Mouse (Mus musculus): ENCODE results near the gene Ltv1. TPM values are rescaled to one million over a fixed set of nuclear protein-coding genes. Genes with fewer than 3 reads are reported as not detected.

Gene Ltv1
- total RNA-seq, 2 experiments from 2014 or later: 37.1 to 38.6 TPM

- no peak for DNase-seq (ENCODE audit: low spot score in 2 of 2)
Measured at GRCm38 (mm10) chr10:13133850-13134249, 59.1 kb downstream of the Ltv1 start.

Other genes starting within 250 kb of the Ltv1 start
- gene Stx11, start 228.9 kb downstream of the Ltv1 start, total RNA-seq (2021): 1 to 10 TPM; 8.4 to 9.7 TPM
- gene Sf3b5, start 187.8 kb downstream of the Ltv1 start, total RNA-seq (2021): 10 to 100 TPM; 13.1 TPM
- 100 to 1,000 TPM; 111 to 114 TPM for gene Plagl1, start 132.7 kb downstream of the Ltv1 start, total RNA-seq (2021)
- gene Zc2hc1b, start 15.1 kb downstream of the Ltv1 start, total RNA-seq (2021): not detected